Mouse (Mus musculus): ENCODE data around the gene Zbtb33. TPM values are rescaled to one million over a fixed set of nuclear protein-coding genes. Genes with fewer than 3 reads are reported as not detected.

Gene Zbtb33
- total RNA-seq (2021): 1 to 10 TPM; 5.5 to 6.4 TPM
- long read RNA-seq, experiment 1: 0 reads
- long read RNA-seq, experiment 2, partial matches to known transcripts: 0 of 2 reads
- long read RNA-seq, experiment 2, other reads (novel, unspliced or antisense): 2 of 2 reads

DNA sequence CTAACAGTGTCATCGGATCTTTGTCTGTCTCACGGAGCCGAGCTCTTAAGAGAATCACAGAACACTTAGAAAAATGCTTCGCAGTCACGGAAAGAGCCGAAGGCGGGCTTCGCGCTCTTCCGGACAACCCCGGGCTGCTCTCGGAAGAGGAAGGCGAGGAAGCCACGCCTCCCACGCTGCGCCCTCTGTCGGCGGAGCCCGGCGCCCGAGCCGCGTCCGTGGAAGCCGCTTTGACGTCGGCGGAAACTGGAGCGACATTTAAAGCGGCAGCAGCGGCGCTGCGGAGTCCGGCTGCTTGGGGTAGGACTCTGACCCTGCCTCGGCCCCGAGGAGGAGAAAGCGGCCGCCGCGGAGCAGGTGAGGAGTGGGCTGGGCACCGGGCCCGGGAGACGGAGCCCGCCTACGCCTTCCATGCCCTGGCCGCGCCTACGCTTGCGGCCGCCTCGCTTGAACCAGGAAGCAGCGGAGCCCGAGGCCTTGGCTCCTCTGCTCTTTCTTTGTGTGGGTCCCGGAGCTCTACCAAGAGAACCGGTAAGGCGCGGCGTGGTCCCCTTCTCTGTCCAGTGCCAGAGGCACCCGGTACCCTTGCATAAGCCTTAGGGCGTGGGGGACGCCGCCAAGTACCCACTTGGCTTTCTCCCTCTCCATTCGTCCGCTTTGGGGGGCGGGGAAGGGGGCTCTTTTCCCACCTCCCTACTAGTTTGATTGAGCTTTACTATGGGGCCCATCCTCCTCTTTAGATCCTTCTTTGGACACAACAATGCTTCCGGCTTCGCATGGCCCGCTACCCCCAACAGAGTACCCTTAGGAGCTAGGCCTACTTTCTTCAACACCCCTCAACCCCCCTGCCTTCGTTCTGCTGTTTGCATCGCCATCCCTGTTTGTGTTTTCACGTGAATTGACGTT, at the start of gene Zbtb33:
Gene Zbtb33 (plus strand): TSS at position 242 of the 906 bp plus-strand sequence.
- peak; percentile 80 for DNase-seq
- intact Hi-C loops (cut with DNase I): no loop called here

DNA sequence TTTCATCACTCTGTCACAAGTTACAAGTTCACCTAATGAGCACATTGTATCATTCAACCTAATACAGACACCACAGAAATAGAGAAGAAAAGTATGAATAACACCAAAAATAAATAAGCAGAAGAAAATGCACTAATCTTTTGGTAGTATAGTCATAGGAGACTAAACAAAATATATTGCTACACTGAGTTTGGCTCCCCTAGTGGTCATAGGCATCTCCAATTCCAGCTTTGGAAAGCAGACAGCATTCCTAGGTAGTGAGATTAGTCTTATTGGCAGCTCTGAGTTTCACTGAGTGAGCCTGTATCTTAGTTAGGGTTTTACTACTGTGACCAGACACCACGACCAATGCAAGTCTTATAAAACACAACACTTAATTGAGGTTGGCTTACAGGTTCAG, 30.5 kb upstream of the Zbtb33 start:
- intact Hi-C loops (cut with DNase I): no loop called here
- DNase-seq: no peak

DNA sequence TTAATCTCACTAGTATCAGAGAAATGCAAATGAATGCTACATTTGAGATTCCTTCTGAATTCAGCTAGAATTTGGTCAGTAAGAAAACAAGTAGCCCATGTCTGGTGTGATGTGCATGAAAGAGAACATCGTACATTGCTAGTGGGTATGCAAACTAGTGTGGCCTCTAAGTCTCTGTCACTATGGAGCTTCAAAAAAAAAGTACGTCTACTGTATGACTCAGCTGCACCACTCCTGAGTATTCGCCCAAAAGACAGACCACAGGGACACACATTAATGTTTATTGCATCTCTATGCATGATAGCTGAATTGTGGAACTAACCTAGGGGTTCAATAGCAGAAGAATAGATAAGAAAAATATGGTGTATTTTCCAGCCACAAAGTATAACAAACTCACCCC, 24.3 kb upstream of the Zbtb33 start:
- intact Hi-C loops (cut with DNase I): no loop called here
- no peak for DNase-seq

DNA sequence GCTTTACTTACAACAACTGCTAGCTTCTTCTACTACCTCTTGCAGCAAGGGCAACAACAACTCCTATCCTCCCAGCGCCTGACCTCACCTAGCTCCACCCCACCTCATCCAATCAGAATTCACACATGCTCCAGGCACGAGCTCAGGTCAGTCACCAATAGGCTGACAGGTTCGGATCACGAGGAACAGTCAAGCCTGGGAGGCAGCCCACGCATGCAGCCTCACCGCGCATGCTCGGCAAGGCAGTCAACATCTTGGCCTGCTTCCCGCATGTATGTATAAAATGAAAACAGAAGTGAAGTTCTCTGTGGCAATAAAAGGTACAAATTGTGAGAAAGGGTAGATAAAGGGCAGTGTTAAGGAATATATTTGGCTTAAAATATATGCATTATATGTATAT, 23.5 kb upstream of the Zbtb33 start:
- intact Hi-C loops (cut with DNase I): no loop called here
- DNase-seq: no peak

DNA sequence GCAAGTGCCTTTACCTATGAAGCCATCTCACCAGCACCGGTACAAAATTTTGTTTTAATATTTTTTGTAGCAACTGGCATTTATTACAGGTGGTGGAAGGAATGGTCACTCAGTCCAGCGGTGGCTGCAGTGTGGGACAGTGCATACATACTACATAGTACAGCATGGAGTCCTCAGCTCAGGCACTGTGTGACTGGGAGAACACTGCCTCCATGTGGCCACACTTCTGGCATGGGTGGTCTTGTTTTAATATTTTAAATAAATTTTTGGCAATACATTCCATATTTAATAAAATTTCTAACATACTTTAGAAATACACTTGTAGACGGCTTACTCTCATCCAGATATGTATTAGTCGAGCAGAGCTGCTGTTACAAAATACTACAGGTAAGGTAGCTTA, 23.0 kb upstream of the Zbtb33 start:
- intact Hi-C loops (cut with DNase I): no loop called here
- no peak for DNase-seq

DNA sequence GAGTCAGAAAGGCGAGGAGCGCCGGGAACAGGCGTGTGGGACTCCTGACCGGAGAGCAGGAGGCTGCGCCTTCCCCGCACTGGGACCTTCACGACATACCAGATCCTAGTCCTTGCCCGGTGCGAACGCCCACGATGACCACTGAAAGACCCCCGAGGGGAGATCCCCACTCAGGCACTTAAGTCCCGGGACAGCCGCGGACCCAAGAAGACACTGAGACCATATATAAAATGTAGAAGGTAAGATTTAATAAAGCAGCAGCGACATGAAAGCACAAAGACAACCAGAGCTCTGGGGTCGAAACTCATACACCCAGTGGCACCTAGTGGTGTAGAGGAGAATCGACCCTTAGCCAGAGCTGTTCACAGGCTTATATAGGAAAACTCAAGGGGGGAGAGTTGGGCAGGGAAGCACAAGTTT, 9.7 kb upstream of the Zbtb33 start:
- DNase-seq: peak in 1 of 2 experiments; percentile 20
- intact Hi-C loops (cut with DNase I): loop anchor here (5.0 kb wide), 1 partner anchor 98 kb away; no protein-coding TSS in a partner anchor

DNA sequence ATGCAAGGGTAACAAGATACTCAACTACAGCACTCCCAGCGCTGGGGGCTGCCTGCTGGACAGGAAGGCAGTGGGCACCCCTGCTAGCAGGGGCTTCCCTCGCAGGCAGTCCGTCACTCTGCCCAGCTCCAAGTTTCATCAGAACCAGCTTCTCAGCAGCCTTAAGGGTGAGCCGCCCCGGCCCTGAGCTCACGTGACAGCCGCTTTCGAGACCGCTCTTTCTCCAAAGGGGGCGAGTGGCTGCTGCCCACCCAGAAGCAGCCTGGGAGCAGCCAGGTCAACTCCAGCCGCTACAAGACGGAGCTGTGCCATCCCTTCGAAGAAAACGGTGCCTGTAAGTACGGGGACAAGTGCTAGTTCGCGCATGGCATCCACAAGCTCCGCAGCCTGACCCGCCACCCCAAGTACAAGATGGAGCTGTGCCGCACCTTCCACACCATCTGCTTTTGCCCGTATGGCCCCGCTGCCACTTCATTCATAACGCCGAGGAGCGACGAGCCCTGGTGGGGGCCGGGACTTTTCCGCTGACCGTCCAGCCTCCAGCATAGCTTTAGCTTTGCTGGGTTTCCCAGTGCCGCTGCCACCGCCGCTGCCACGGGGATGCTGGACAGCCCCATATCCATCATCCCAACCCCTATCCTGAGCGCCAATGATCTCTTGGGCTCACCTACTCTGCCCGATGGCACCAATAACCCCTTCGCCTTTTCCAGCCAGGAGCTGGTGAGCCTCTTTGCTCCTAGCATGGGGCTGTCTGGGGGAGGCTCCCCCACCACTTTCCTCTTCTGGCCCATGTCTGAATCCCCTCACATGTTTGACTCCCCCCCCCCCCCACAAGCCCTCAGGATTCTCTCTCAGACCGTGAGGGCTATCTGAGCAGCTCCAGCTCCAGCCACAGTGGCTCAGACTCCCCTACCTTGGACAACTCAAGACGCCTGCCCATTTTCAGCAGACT, 8.7 kb upstream of the Zbtb33 start:
- peak in 1 of 2 experiments; percentile 18 for DNase-seq

DNA sequence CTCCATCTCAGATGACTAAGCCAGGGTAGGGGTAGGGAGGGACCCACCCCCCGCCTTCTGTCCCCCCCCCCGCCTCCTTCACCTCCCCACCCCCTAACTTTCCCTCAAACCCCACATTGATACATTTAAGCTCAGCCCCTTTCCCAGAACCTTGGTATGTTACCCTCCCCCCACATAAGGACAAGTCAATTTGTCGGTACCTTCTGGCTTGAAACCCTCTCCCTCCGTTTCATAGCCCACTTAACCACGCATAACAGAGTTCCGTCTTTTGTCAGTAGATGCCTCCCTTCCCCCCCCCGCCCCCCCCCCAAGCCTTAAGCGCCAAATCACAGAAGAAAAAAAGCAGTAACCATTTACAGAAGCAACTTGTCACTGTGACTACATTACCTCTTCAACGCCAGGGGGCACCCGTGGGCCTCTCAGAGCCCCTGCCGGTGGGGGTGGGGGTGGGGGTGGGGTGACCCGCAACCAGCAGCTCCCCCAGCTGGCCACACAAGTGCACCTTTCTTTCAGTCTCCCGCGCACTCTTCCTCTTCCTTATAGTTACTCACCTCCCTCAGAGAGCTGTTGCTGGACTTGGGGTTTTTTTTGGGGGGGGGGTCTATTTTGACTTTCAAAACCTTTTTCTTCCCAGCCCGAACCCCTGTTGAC, 7.9 kb upstream of the Zbtb33 start:
- intact Hi-C loops (cut with DNase I): no loop called here
- DNase-seq: peak; percentile 15 to 49

More for the DNA sequence above, 8.7 kb upstream of the Zbtb33 start:
- intact Hi-C loops (cut with DNase I): no loop called here

DNA sequence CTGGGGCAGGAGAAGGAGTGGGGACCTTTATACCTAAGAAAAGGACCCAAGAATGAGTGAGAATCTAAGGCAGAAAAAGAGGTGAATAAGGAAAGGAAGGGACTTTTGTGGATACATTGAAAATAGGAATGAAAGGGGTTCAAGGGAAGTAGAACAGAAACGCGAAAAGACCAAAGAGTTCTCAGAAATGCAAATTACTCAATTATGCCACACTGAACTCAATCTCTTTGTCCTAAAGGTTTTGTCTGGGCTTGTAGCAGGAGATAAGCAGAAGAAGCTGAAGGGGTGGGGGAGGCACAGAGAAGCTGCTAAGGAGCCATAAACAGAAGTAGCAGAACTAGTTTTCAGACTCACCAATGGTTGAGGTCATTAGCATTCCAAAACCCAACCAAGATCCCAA, 4.1 kb upstream of the Zbtb33 start:
- intact Hi-C loops (cut with DNase I): no loop called here
- no peak for DNase-seq

DNA sequence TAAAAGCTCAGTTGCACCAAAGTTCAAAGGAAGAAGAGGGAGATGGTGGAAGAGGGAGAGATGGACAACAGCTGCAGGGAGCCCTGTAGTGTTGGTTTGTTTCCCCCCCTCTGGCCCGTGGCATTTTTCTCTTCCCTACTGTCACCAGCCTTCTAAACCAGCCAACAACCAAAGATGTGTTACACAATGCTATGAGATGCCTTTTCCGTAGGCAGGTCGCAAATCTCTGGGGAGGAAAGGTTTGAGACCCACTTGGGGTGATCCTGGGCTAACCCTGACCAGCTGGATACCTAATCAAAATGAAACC, 818 bp downstream of the Zbtb33 start:
- DNase-seq: no peak
- intact Hi-C loops (cut with DNase I): no loop called here

DNA sequence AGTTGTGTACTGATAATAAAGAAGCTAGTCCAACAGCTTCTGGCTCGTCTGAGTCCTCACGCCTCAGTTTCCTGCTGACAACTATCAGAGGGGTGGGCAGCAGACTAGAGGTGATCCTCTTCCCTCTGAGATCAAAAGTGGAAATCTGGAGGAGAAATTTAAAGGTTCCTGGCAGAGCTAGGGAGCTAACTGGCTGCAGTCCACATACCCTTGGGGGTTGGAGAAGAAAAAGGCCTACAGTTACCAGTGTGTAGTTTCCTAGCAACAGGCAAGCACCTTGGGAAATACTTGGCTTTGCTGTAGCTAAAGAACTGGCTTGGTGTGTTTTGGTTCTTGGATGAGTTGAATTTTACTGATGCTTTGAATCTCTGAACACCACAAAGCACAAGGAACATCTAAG, 12.2 kb downstream of the Zbtb33 start:
- intact Hi-C loops (cut with DNase I): no loop called here
- no peak for DNase-seq

DNA sequence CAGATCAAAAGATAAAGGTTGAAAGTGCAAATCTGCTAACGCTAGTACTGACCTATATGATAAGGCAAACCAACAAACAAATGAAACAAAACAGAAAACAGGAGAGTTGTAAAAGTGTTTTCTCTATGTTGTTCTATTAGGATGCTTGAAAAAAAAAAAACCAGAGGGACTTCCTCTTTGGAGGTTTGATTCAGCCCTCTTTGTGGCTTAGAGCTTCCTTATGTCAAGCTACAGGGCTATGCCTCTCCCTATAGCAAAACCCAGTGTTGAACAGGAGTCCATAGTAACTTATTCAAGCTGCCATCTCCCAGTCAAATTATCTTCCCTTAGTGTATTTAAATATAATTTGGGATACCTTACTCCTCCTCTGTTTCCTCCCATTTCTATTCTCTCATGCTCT, 17.8 kb downstream of the Zbtb33 start:
- DNase-seq: no peak
- intact Hi-C loops (cut with DNase I): no loop called here

DNA sequence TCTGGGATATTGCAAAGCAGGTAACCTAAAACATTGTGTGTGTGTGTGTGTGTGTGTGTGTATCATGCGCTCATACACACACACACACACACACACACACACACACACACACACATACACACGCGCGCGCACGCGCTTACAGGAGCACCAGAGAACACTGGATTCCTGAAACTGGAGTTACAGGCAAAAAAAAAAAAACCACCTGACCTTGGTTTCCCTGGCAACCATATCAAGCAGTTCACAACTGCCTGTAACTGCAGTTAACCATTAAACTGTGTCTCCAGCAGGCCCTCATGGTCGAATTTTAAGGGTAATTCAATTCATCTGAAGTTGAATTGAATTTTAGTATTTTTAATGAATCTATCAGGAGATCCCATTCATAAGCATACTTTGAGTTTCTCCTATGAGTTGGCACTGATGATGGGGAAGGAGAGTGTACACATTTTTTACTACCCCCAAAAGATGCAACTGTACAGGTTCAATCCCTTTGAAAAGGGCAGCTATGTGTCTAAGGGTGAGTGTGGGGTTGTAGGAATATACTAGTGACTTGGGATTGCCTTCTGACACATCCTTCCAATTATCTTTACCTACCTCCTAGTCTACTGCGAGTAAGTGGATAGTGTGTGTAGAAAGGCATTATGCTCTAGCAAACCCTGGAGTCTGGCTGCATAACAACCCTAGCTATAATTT, 27.5 kb downstream of the Zbtb33 start:
- intact Hi-C loops (cut with DNase I): no loop called here
- DNase-seq: no peak

DNA sequence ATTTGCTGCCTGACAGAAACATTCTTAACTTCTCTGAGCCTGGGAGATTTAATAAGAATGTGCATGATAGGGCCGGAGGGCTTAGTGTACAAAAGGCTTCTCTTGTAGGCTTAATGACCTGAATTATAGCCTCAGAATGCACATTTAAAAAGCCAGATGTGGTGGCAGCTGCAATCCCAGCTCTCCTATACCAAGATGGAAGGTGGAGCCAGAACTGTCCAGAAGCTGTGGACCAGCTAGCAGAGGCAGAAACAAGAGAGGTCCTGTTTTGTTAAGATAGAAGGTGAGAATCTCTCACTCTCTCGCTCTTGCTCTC, 28.0 kb downstream of the Zbtb33 start:
- DNase-seq: no peak
- intact Hi-C loops (cut with DNase I): no loop called here

DNA sequence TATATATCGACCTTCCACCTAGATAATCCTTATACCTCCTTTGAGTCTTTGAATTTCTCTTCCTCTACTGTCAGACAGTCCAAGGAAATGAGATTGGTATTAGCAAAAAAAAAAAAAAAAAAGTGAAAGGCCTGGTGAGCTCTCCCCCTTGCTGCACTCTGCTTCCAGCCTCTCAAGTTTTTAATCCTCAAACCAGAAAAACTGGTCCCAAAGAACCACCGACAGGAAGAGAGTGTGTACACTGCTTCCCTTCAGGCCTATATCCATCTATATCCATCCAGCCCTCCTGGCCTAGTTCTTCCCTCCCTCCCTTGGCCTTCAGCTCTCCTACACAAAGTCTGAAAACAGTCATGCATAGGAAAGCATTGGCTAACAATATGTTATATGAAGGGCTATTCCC, 33.2 kb downstream of the Zbtb33 start:
- no peak for DNase-seq
- intact Hi-C loops (cut with DNase I): no loop called here

DNA sequence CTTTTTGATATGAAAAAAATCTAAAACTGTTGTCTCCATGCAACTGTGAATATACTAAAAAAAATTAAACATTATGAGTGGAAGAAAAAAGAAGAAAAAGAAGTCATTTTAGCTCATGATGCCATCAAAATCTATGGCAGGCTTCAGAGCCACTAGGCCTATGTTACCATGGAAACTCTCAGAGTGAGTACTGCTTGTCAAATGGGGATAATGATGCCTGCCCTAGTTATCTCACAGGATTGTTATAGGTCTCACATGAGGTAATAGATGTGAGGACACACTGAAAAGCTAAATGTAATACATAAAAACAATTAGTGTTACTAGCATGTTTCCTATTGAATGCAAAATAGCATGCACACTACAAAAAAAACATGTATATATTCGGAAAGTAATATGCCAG, 40.3 kb downstream of the Zbtb33 start:
- intact Hi-C loops (cut with DNase I): no loop called here
- DNase-seq: no peak

DNA sequence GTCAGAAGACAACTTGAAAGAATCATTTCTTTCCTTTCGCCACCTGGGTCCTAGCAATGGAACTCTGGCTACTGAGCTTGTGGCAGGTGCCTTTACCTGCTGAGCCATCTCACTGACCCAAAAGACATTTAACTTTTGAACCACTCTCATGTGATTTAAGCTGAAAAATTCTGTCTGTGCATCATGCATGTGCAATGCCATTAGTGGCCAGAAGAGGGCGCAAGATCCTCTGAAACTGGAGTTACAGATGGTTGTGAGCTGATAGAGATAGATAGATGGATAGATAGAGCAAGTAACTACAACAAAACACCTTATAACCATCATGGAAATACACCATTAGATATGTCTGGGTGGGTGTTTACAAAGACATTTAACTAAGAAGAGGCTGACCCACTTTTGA, 48.1 kb downstream of the Zbtb33 start:
- intact Hi-C loops (cut with DNase I): no loop called here
- peak in 1 of 2 experiments; percentile 15 for DNase-seq
